Mouse (Mus musculus): Measurements from ENCODE around the gene Rlbp1.

DNA sequence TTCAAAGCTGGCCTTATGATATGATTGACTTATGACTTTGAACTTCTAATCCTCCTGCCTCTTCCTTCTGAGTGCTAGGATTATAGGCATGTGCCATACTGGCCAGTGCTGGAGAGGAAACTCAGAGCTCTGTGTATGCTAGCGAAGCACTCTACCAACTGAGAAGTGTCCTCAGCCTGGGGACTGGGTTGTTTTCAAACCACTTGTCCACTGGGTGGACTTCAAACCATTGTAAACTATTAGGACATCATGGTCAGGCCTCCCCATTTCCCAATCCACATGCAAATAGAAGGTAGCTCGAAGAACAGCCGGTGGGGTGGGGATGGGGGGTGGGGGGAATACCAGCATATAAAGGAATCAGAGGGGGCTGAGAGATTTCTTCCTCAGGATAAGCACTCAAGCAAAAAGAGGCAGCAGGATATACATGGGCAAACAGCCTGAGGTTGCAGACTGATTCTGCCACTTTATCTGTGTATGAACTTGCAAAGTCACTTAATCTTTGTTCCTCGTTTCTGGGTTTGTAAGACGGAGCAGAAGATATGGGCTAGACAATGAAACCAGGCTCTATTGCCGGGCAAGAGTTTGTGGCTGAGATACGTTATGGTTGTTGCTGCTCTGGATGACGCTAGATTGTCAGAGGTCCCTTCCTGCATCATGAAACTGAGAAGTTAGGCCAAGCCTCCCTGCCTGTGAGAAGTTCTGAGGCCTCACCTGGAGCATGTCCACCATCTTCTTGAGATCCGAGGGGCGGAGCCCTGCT lies 10.2 kb downstream of the Rlbp1 start:
- TF ChIP-seq EP300 (IDR thresholded peaks at IDR 0.05): no peak
- no peak for TF ChIP-seq CTCF (IDR thresholded peaks at IDR 0.05)
